8 mouse cellular contexts compared by ENCODE assay signal in the genomic region with DNA sequence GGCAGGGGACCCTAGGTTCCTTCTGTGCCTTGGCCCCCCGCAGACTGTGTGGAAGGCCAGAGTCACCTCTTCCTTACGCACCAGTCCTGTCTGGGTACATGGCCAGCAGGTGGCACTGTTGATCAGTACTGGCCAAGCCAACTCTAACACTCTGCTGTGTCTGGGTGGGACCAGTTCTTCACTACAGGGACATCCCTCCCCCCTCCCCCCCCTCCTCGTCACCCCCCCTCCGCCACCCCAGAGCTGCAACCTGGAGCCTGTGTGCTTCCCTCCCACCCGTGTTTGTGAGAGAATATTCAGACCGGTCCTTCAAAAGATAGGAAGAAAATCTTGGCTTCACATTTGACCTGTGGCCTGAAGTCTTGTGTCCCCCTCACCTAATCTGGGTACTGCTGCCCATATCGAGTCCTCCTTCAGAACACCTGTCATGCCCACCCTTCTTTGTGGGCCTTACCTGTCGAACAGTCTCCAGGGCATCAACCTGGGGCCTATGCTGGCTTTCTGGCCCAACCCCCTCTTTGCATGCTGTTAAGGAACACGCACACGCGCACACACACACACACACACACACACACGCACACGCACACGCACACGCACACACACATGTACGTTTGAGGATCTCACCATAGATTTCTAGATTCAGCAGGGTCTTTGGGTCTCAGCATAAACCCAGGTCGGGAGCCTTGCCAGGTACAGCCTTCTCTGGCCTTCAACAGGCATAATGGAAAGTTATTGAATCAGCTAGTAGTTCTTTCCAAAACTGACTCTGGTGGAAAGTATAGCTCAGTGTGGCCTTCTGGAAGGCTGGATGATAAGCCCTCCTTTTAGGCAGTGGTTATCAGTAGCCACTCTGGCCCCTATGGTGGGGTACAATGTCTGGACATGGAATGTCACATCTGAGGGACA. TPM values are rescaled to one million over a fixed set of nuclear protein-coding genes. Genes with fewer than 3 reads are reported as not detected.
DNase-seq lines count a peak whose midpoint lies in the region; ATAC-seq lines count a peak whose summit lies in the region.

No protein-coding gene starts in this region.

- 0 out of 2 replicates have a peak overlapping the region, but pooled peaks have one; percentile 1 for H3K27ac ChIP-seq in forebrain, embryonic 10.5 days
- H3K27ac ChIP-seq in heart, embryonic 15.5 days: no peak overlapping the region
- H3K27ac ChIP-seq in liver, embryonic 12.5 days: no peak overlapping the region

- H3K4me1 ChIP-seq in forebrain, embryonic 10.5 days: peaks cover 13% of the 10 kb centered on the region
- peaks cover 49% of the 10 kb centered on the region for H3K4me1 ChIP-seq in heart, embryonic 15.5 days (replicated peaks)
- H3K4me1 ChIP-seq in liver, embryonic 12.5 days: peaks cover 10% of the 10 kb centered on the region; the same call in 1 of the 2 replicates

- H3K4me3 ChIP-seq in forebrain, embryonic 10.5 days: 0 out of 2 replicates have a peak overlapping the region, but pooled peaks have one; percentile 5
- H3K4me3 ChIP-seq in heart, embryonic 15.5 days: no peak overlapping the region
- no peak overlapping the region for H3K4me3 ChIP-seq in liver, embryonic 12.5 days

- no peaks in the 10 kb centered on the region for H3K9me3 ChIP-seq in forebrain, embryonic 10.5 days
- H3K9me3 ChIP-seq in heart, embryonic 15.5 days (replicated peaks): no peaks in the 10 kb centered on the region
- no peaks in the 10 kb centered on the region for H3K9me3 ChIP-seq in liver, embryonic 12.5 days (replicated peaks)

- peak; percentile 83 for DNase-seq in c-Kit-positive CD71-negative TER-119-negative erythroid progenitor cells, embryonic 14.5 days (ENCODE audit: low read depth)
- peak; percentile 83 for DNase-seq in forebrain, embryonic 10.5 days (ENCODE audit: extremely low spot score, low spot score)
- peak; percentile 96 for DNase-seq in kidney, postnatal 10 days
- peak; percentile 79 to 86 for DNase-seq in natural killer cell, adult 2 months (ENCODE audit: low spot score in 2 of 2)
- DNase-seq in splenic B cell, adult 2 months (ENCODE audit: low read depth, low spot score): peak; percentile 94

- WGBS in forebrain, embryonic 10.5 days: 57% methylated on average over 17 of the region's 17 CpGs
- 51% methylated on average over 17 of the region's 17 CpGs for WGBS in heart, embryonic 15.5 days
- 46% methylated on average over 16 of the region's 17 CpGs for WGBS in liver, embryonic 12.5 days (ENCODE audit: insufficient replicate concordance)

- peaks cover 38% of the 10 kb centered on the region for H3K36me3 ChIP-seq in forebrain, embryonic 10.5 days (replicated peaks)
- H3K36me3 ChIP-seq in heart, embryonic 15.5 days: peaks cover 25% of the 10 kb centered on the region
- H3K36me3 ChIP-seq in liver, embryonic 12.5 days: peaks cover 30% of the 10 kb centered on the region
- no peaks in the 10 kb centered on the region; the same call in 1 of the 2 replicates for H3K36me3 ChIP-seq in splenic B cell, adult 2 months (ENCODE audit: control insufficient read depth, insufficient read depth, low read length, poor library complexity, severe bottlenecking)

- peak; percentile 96 for ATAC-seq in CD4-positive, CD25-positive, alpha-beta regulatory T cell, adult 4 months
- peak; percentile 80 for ATAC-seq in heart, embryonic 15.5 days (replicated peaks; ENCODE audit: insufficient number of reproducible peaks, insufficient read depth, low FRiP score, low read depth)
- ATAC-seq in liver, embryonic 12.5 days: peak; percentile 77

- no peaks in the 10 kb centered on the region for H3K27me3 ChIP-seq in forebrain, embryonic 10.5 days (ENCODE audit: poor library complexity, severe bottlenecking)
- H3K27me3 ChIP-seq in heart, embryonic 15.5 days: no peaks in the 10 kb centered on the region
- no peaks in the 10 kb centered on the region for H3K27me3 ChIP-seq in liver, embryonic 12.5 days (replicated peaks)
- no peaks in the 10 kb centered on the region for H3K27me3 ChIP-seq in splenic B cell, adult 2 months (ENCODE audit: control insufficient read depth, insufficient read depth, low read length, poor library complexity, severe bottlenecking)

- no peak overlapping the region for H3K9ac ChIP-seq in heart, embryonic 15.5 days
- H3K9ac ChIP-seq in liver, embryonic 12.5 days: no peak overlapping the region

- H3K4me2 ChIP-seq in heart, embryonic 15.5 days: no peak overlapping the region
- no peak overlapping the region for H3K4me2 ChIP-seq in liver, embryonic 12.5 days

RNA-seq across cellular contexts. Expression of a gene that starts 9.6 kb away (rescaled TPM):
- 10 to 100 TPM; 24.7 to 25.1 TPM for polyA plus RNA-seq in CD4-positive, CD25-positive, alpha-beta regulatory T cell, adult 4 months (2017; shearing (Covaris generic))
- polyA plus RNA-seq in forebrain, embryonic 10.5 days (2016; fragmentation: Nextera tagmentation; extraction: Ambion mirVana): 96.5 and 103 TPM in 2 replicates
- 47.5 and 62.1 TPM in 2 replicates for polyA plus RNA-seq in heart, embryonic 15.5 days (2015; fragmentation: Nextera tagmentation; extraction: Ambion mirVana)
- polyA plus RNA-seq in liver, embryonic 12.5 days (2016; fragmentation: Nextera tagmentation; extraction: Ambion mirVana): 61.1 and 68.6 TPM in 2 replicates

RNA-seq across cellular contexts. Expression of a gene that starts 9.9 kb away (rescaled TPM):
- 10 to 100 TPM; 17.1 to 23.5 TPM for polyA plus RNA-seq in CD4-positive, CD25-positive, alpha-beta regulatory T cell, adult 4 months (2017; shearing (Covaris generic))
- 10.6 and 11.4 TPM in 2 replicates for polyA plus RNA-seq in forebrain, embryonic 10.5 days (2016; fragmentation: Nextera tagmentation; extraction: Ambion mirVana)
- polyA plus RNA-seq in heart, embryonic 15.5 days (2015; fragmentation: Nextera tagmentation; extraction: Ambion mirVana): 8.6 and 11.2 TPM in 2 replicates
- 6.9 and 7.6 TPM in 2 replicates for polyA plus RNA-seq in liver, embryonic 12.5 days (2016; fragmentation: Nextera tagmentation; extraction: Ambion mirVana)

RNA-seq across cellular contexts. Expression of a gene that starts 32.9 kb away (rescaled TPM):
- 1 to 10 TPM; 1.5 to 4.3 TPM for polyA plus RNA-seq in CD4-positive, CD25-positive, alpha-beta regulatory T cell, adult 4 months (2017; shearing (Covaris generic))
- polyA plus RNA-seq in forebrain, embryonic 10.5 days (2016; fragmentation: Nextera tagmentation; extraction: Ambion mirVana): 40.3 and 43.6 TPM in 2 replicates
- 61.4 and 71.9 TPM in 2 replicates for polyA plus RNA-seq in heart, embryonic 15.5 days (2015; fragmentation: Nextera tagmentation; extraction: Ambion mirVana)
- 22.5 and 23.5 TPM in 2 replicates for polyA plus RNA-seq in liver, embryonic 12.5 days (2016; fragmentation: Nextera tagmentation; extraction: Ambion mirVana)
